Mouse (Mus musculus) adrenal gland, postnatal 0 days (tissue): ENCODE measurements around the gene Sh3rf1. TPM values are rescaled to one million over a fixed set of nuclear protein-coding genes. Genes with fewer than 3 reads are reported as not detected.

Experiments
- polyA plus RNA-seq: library from polyadenylated mRNA; unstranded; fragments of >200 nt; fragmentation: Nextera tagmentation; extraction: Ambion mirVana; gene quantifications from 2 replicates; pipeline ENCODE4 v1.2.1, GENCODE M21; 2015

Sh3rf1 gene
- polyA plus RNA-seq = 4.9 and 5.8 TPM in 2 replicates

GRCm38 (mm10) chr8:61223729-61224379 lies at the start of gene Sh3rf1:
Gene Sh3rf1, plus strand, starts transcription at chr8:61223872.

Other genes with a start within 250 kb of the Sh3rf1 start
- 17.9 and 24.2 TPM in 2 replicates for gene Clcn3, start 240.6 kb upstream of the Sh3rf1 start, polyA plus RNA-seq
- 19.1 and 23.3 TPM in 2 replicates for gene Nek1, start 230.7 kb upstream of the Sh3rf1 start, polyA plus RNA-seq